Mouse (Mus musculus) lung, adult 2 months (tissue): ENCODE measurements around the gene Igfbp4. TPM values are rescaled to one million over a fixed set of nuclear protein-coding genes. Genes with fewer than 3 reads are reported as not detected.

Experiments used
- DNase-seq: peaks from one replicate; pipeline ENCODE4 v3.0.0; 2022
- H3K4me1 ChIP-seq: fragments of 200-500 bp; 2 replicates; pipeline ENCODE4 v1.6.1; 2011; ENCODE audit warnings: low read length; ENCODE audit not compliant: control insufficient read depth, insufficient read depth
- H3K4me3 ChIP-seq: fragments of 200-500 bp; replicated peaks from 2 replicates; pipeline ENCODE3; 2011; ENCODE audit warnings: low read depth, mild to moderate bottlenecking, control low read depth, low read length; ENCODE audit errors: extremely low read depth
- CTCF ChIP-seq: fragments of 200-500 bp; IDR thresholded peaks from 2 replicates; pipeline ENCODE4 v1.5.1; 2011; ENCODE audit warnings: mild to moderate bottlenecking, low read length, control low read depth; ENCODE audit not compliant: insufficient read depth
- POLR2A ChIP-seq: fragments of 200-500 bp; IDR thresholded peaks from 2 replicates; pipeline ENCODE4 v1.6.1; 2011; ENCODE audit warnings: low read depth, mild to moderate bottlenecking, control low read depth, low read length, borderline replicate concordance; ENCODE audit errors: extremely low read depth
- WGBS: fragments of 180-500 bp; shearing (Covaris S2); methylation state at CpG from one replicate; pipeline ENCODE4 v1.1.7; 2018; 5-methylcytosine and 5-hydroxymethylcytosine counted together
- polyA plus RNA-seq: library from polyadenylated mRNA; depleted of rRNA; stranded (reverse); fragments of >200 nt; gene quantifications from 2 replicates; pipeline ENCODE4 v1.2.3, GENCODE M21; 2012

Igfbp4 gene
- polyA plus RNA-seq, 1 experiment, result 481 TPM

GRCm38 (mm10) chr11:99040346-99040974 is 584 bp upstream of the Igfbp4 start:
- TF ChIP-seq POLR2A (no peak), CTCF (peak; percentile 19; the same call in 1 of the 2 replicates)
- DNase-seq, result no peak
- WGBS, result 4% methylated on average over 17 of the region's 17 CpGs
- H3K4me3 ChIP-seq, result peak overlapping the region; percentile 59
- peaks cover 11% of the 10 kb centered on the region for H3K4me1 ChIP-seq

DNA sequence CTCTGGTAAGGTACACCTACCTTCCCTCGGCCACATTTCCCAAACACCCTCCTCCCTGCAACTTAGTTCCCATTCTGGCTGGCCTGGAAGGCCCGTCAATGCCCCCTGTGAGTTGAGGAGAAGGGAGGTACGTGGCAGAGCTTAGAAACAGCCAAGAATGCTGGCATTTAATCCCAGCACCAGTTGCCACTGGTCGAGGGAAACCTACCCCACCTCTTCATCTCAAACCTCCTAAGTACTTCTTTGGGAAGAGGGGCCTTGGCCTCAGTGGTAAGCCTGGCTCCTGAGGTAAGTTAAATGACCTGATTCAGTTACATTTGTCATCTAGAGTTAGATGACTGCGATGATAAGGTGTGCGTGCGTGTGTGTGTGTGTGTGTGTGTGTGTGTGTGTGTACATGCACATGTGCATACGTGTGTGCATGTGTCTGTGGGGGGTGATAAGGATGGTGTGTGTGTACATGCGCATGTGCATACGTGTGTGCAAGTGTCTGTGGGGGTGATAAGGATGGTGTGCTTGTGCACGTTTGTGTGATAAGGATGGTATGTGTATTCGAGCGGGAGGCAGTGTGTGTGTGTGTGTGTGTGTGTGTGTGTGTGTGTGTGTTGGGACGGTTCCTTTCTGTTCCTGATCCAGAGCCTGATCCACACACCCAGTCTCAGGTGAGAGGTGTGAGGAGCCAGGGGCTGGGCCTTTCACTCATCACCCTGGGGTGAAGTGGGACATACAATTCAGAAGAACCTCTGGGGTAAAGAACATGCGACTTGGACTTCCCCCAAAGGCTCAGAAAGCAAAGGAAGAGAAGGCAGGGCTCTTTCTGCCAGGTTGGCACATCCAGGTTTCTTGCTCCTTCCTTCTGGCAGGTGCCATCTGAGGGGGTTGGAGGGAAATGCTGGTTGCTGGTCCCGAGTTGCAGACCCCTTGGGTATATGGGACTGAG is 1.1 kb downstream of the Igfbp4 start:
- peaks cover 11% of the 10 kb centered on the region for H3K4me1 ChIP-seq
- TF ChIP-seq POLR2A, result no peak
- peak overlapping the region; percentile 67 for H3K4me3 ChIP-seq
- WGBS, result 30% methylated on average over 16 of the region's 16 CpGs
- DNase-seq, result no peak

GRCm38 (mm10) chr11:99042834-99043431 is 1.9 kb downstream of the Igfbp4 start:
- Histone ChIP-seq H3K4me3 (peak overlapping the region; percentile 51), H3K4me1 (peaks cover 11% of the 10 kb centered on the region)
- TF ChIP-seq POLR2A, result no peak
- TF ChIP-seq CTCF, result no peak
- WGBS, result 21% methylated on average over 12 of the region's 12 CpGs
- no peak for DNase-seq

- Histone ChIP-seq H3K4me3 (no peak overlapping the region), H3K4me1 (peaks cover 11% of the 10 kb centered on the region)
- DNase-seq, result no peak
- WGBS, result 32% methylated on average over 6 of the region's 6 CpGs
- TF ChIP-seq CTCF (no peak), POLR2A (no peak)
These were observed 2.6 kb downstream of the Igfbp4 start for GRCm38 (mm10) chr11:99043632-99044031.

DNA sequence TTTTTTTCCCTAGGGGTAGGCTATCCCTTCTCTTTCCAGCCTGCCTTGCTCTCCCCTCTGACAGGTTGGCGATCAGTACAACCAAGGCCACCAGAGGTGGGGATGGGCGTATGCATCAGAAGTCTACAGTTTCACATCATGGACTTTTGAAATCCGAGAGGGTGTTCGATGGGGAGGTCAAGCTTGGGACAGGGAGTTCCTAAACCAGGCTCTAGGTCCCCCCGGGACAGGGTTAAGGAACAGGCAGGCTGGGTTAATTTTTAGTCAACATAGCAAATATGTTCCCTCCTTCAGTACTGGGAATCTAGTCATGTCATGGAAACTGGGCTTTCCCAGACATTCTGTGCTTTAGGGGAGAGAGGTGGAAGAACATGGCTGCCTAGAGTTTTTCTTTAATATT is 3.3 kb downstream of the Igfbp4 start:
- TF ChIP-seq CTCF, result no peak
- no peak for TF ChIP-seq POLR2A
- DNase-seq, result no peak

DNA sequence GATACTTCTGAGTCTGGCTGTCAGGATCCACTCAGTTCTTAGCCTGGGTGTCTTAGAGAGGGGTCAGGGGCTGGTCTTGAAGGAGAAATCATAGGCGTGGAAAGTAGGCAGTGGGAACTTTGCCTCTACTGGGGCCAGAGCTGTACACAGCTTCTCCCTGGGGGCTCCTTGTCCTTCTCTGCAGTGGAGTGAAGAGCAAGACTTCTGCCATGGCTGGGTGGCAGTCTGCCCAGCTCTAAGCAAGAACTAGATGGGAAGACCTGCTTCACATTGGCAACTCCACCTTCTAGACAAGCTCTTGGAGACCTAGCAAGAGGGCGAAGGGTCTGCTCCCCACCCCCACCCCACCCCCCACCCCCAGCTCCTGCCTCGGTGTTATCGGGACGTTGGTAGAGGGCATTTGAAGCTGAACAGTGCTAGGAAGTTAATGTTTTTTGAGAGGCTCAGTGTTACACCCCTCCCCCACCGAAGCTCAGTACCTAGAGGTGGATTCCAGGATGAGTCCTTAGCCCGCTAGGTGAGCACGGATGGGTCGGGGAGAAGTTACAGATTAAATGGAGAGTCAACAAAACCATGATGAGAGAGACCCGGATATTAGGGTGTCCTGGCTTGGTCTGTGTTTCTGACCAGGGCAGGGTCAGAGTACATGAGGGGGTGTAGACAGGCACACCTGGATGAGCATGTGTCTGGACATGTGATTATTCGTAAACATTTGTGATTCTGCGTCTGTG is 4.3 kb downstream of the Igfbp4 start:
- Histone ChIP-seq H3K4me3 (no peak overlapping the region), H3K4me1 (peaks cover 7% of the 10 kb centered on the region)
- WGBS, result 64% methylated on average over 12 of the region's 12 CpGs
- TF ChIP-seq CTCF (no peak), POLR2A (no peak)
- DNase-seq, result no peak

More for the DNA sequence above, 3.3 kb downstream of the Igfbp4 start:
- H3K4me3 ChIP-seq, result no peak overlapping the region
- 66% methylated on average over 5 of the region's 5 CpGs for WGBS
- peaks cover 11% of the 10 kb centered on the region for H3K4me1 ChIP-seq

DNA sequence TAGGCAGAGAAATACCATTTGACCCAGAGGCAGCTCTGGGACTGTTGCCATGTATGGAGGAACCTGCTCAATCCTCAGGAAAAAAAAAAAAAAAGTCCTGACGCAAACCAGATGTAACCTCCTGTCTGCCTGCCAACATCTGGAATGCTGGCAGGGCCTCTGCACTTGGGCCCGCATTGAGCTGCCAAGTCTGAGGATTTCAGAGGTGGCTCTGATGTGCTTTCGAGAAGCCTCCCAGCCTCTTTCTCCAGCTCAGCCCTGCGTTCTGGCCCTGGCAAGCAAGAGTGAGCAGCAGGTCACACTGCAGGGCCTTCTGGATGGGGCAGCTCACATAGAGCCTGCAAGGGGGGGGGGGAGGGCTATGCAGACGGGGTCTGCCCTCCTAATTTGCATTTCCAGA is 6.1 kb downstream of the Igfbp4 start:
- H3K4me1 ChIP-seq, result peaks cover 5% of the 10 kb centered on the region; the same call in 1 of the 2 replicates
- no peak for DNase-seq
- 41% methylated on average over 5 of the region's 5 CpGs for WGBS
- TF ChIP-seq CTCF (no peak), POLR2A (no peak)
- no peak overlapping the region for H3K4me3 ChIP-seq

- 74% methylated on average over 2 of the region's 2 CpGs for WGBS
- no peak overlapping the region for H3K4me3 ChIP-seq
- peaks cover 5% of the 10 kb centered on the region; the same call in 1 of the 2 replicates for H3K4me1 ChIP-seq
- TF ChIP-seq CTCF, result no peak
- no peak for TF ChIP-seq POLR2A
- DNase-seq, result no peak
These were observed 6.6 kb downstream of the Igfbp4 start for GRCm38 (mm10) chr11:99047643-99048042.

DNA sequence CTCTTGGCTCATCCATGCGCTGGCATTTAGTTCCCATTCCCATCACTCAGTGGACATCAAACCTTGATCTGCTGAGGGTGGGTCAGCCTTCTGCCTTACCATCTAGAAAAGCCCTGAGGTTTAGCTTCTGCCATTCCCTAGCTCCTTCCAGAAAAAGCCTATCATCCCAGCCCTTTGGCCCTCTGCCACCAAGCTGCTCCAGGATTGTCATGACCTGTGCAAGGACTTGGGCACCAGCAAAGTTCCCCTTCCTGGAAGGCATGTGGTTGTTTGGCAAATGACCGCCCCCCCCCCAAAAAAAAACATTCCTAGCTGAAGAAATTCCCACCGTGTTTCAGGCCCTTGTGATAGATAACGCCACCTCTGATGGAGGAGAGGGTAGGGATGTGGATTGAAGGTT is 14.1 kb downstream of the Igfbp4 start:
- Histone ChIP-seq H3K4me3 (no peak overlapping the region), H3K4me1 (no peaks in the 10 kb centered on the region)
- DNase-seq, result no peak
- WGBS, result 54% methylated on average over 4 of the region's 4 CpGs
- TF ChIP-seq CTCF (no peak), POLR2A (no peak)
